Mouse (Mus musculus) CH12.LX (cell line): Measurements from ENCODE around the gene Etnk2.

Experiments
- CTCF ChIP-seq, 2 experiments: IDR thresholded peaks in 1 of 2; conservative IDR thresholded peaks in 1 of 2; 2 replicates each; pipeline ENCODE4 v1.5.1; 2011 to 2012; ENCODE audit warnings: low read depth in 2 of 2, low read length in 2 of 2, improper control_type of control experiment in 1 of 2, inconsistent platforms in 1 of 2, mild to moderate bottlenecking in 1 of 2, moderate library complexity in 1 of 2
- EP300 ChIP-seq: IDR thresholded peaks from 2 replicates; pipeline ENCODE4 v1.6.1; 2011; ENCODE audit warnings: low read length, improper control_type of control experiment
- HCFC1 ChIP-seq: IDR thresholded peaks from 2 replicates; pipeline ENCODE4 v1.6.1; 2012; ENCODE audit warnings: low read depth, mild to moderate bottlenecking, inconsistent platforms, low read length, improper control_type of control experiment
- NRF1 ChIP-seq: IDR thresholded peaks from 2 replicates; pipeline ENCODE4 v1.6.1; 2014; ENCODE audit warnings: low read depth, mild to moderate bottlenecking, inconsistent platforms, low read length, improper control_type of control experiment, moderate library complexity
- RAD21 ChIP-seq: IDR thresholded peaks from 2 replicates; pipeline ENCODE4 v1.6.1; 2011; ENCODE audit warnings: low read depth, mild to moderate bottlenecking, low read length, improper control_type of control experiment, moderate library complexity
- RCOR1 ChIP-seq: conservative IDR thresholded peaks from 2 replicates; pipeline ENCODE4 v1.6.1; 2012; ENCODE audit warnings: low read depth, mild to moderate bottlenecking, inconsistent platforms, low read length, improper control_type of control experiment
- TCF12 ChIP-seq: IDR thresholded peaks from 2 replicates; pipeline ENCODE4 v1.6.1; 2014; ENCODE audit warnings: low read depth, mild to moderate bottlenecking, inconsistent platforms, low read length, improper control_type of control experiment
- ZC3H11A ChIP-seq: IDR thresholded peaks from 2 replicates; pipeline ENCODE4 v1.6.1; 2012; ENCODE audit warnings: low read depth, mild to moderate bottlenecking, inconsistent platforms, low read length, improper control_type of control experiment

- TF ChIP-seq NRF1, result no peak
- no peak for TF ChIP-seq TCF12
- TF ChIP-seq CTCF (conservative IDR thresholded peaks at IDR 0.05 in 1 of 2, IDR thresholded peaks at IDR 0.05 in 1 of 2; ENCODE audit: low read depth in 2 of 2, low read length in 2 of 2), result no peak
- no peak for TF ChIP-seq RAD21
- no peak for TF ChIP-seq EP300
- TF ChIP-seq HCFC1, result no peak
- TF ChIP-seq RCOR1, result no peak
- TF ChIP-seq ZC3H11A, result no peak
Observed at GRCm38 (mm10) chr1:133362103-133362502, 1.3 kb upstream of the Etnk2 start.
